Mouse (Mus musculus): ENCODE measurements around the gene B2m. TPM values are rescaled to one million over a fixed set of nuclear protein-coding genes. Genes with fewer than 3 reads are reported as not detected.

B2m gene
- polyA plus RNA-seq, 1 experiment: 1,104 TPM

DNA sequence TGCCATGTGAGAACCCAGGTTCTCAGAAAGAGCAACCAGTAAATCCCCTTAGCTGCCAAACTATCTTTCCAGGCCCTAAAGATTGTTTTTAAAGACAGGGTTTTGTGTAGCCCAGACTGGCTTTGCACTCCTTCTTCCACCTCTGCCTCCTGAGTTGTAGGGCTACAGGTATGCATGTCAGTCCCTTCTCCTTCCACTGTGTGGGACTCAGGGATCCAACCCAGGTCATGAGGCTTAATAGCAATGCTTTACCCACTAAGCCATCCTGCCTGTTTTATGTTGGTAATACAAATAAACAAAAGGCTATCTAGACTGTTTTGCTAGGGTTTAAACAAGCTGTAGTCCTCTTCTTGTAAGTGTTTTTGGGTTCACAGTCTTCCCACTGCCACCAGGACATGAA is 10.1 kb downstream of the B2m start:
- peaks cover 3% of the 10 kb centered on the region for H3K4me1 ChIP-seq (ENCODE audit: control insufficient read depth, insufficient read depth, low read length)
- H3K4me3 ChIP-seq (replicated peaks; ENCODE audit: extremely low read depth, low read depth, low read length): no peak overlapping the region
- TF ChIP-seq POLR2A (IDR thresholded peaks at IDR 0.05; ENCODE audit: borderline replicate concordance, extremely low read depth, low read depth, low read length) (no peak), CTCF (IDR thresholded peaks at IDR 0.05; ENCODE audit: insufficient read depth, low read length) (no peak)
- DNase-seq: no peak

DNA sequence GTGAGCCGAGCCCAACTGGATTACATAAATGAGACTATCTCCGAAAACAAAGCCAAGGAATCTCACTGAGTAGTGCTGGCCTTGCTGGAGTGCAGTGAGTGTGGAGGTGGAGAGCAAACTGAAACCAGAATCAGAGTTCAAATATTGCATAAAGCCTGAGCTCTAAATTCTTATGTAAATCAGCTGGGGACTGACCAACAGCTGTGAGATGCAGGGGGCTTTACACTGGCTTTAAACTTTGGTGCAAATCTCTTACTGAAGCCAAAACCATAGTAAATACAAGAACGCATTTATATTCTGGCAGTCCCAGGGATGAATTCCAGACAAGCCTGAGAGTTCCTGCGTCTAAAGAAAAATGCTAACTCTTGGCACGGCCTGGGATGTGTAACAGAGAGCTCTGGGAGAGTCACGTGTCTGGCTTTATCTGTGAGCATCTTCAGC is 10.9 kb downstream of the B2m start:
- DNase-seq: no peak
- H3K4me3 ChIP-seq (replicated peaks; ENCODE audit: extremely low read depth, low read depth, low read length): no peak overlapping the region
- TF ChIP-seq CTCF (IDR thresholded peaks at IDR 0.05; ENCODE audit: insufficient read depth, low read length) (no peak), POLR2A (IDR thresholded peaks at IDR 0.05; ENCODE audit: borderline replicate concordance, extremely low read depth, low read depth, low read length) (no peak)
- 31% methylated on average over 6 of the region's 6 CpGs for WGBS
- H3K4me1 ChIP-seq (ENCODE audit: control insufficient read depth, insufficient read depth, low read length): peaks cover 3% of the 10 kb centered on the region

DNA sequence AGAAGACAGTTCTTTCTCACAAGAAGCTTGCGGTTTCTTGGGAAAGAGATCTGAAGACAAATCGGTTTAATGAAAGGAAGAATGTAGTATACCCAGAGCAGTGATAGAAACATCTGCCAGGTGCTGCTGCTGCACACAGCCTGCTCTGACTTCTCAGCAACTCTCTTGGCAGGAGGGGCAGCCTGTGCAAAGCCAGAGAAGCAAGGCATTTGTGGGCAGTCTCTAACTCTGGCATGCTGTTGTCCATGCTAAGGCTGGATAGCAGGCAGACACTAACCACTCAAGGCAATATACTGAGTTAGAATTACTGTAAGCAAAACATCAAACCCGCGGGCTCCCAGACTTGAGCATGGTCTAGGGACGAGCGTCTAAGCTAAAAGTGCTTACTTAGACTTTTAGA is 12.2 kb downstream of the B2m start:
- Histone ChIP-seq H3K4me1 (ENCODE audit: control insufficient read depth, insufficient read depth, low read length) (peaks cover 3% of the 10 kb centered on the region), H3K4me3 (replicated peaks; ENCODE audit: extremely low read depth, low read depth, low read length) (no peak overlapping the region)
- DNase-seq: no peak
- WGBS: 79% methylated on average over 6 of the region's 6 CpGs
- TF ChIP-seq POLR2A (IDR thresholded peaks at IDR 0.05; ENCODE audit: borderline replicate concordance, extremely low read depth, low read depth, low read length) (no peak), CTCF (IDR thresholded peaks at IDR 0.05; ENCODE audit: insufficient read depth, low read length) (no peak)

DNA sequence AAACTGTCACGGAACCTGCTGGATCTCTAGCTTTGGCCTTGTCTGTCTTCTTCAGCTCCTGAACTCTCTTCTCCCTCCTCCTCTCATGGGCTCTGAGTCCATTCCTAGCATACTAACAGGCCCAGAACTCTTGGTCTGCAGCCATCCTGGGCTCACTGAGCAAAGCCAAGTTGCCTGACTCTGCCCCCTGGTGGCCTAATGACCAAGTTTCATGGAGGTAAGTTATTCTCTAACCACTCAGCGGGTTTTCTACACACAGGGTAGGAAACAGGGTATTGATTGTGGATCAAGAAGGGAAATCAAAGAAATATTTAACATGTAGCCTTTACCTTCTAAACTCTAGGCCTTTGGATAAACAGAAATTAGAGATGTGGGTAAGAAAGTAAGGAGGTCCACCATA is 13.2 kb downstream of the B2m start, which contains the start of gene Trim69:
Gene Trim69 (plus strand): TSS at position 21 of the 400 bp plus-strand sequence.
- DNase-seq: peak; percentile 82
- WGBS: 29% methylated on average over 2 of the region's 2 CpGs
- Histone ChIP-seq H3K4me1 (ENCODE audit: control insufficient read depth, insufficient read depth, low read length) (peaks cover 3% of the 10 kb centered on the region), H3K4me3 (replicated peaks; ENCODE audit: extremely low read depth, low read depth, low read length) (no peak within 1 kb of the TSS)
- TF ChIP-seq CTCF (IDR thresholded peaks at IDR 0.05; ENCODE audit: insufficient read depth, low read length) (peak; percentile 83), POLR2A (IDR thresholded peaks at IDR 0.05; ENCODE audit: borderline replicate concordance, extremely low read depth, low read depth, low read length) (no peak)

DNA sequence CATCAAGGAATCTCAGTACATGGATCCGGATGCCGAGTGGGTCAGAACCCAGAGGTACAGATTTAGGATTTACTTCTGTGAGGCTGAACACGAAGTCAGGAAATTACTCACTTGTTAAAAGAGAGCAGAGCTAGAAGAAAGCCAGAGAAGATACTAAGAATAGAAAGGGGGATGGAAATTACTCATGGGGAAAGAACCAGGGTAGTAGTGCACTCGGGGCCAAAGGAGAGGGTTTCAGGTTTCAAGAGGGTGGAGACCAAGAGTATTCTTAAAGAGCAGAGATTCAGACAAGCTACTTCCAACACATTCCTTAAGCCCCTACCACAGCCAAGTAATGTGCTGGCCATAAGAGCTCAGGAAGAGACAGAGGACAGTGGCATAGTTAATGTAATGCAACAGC is 14.1 kb downstream of the B2m start:
- 24% methylated on average over 4 of the region's 4 CpGs for WGBS

DNA sequence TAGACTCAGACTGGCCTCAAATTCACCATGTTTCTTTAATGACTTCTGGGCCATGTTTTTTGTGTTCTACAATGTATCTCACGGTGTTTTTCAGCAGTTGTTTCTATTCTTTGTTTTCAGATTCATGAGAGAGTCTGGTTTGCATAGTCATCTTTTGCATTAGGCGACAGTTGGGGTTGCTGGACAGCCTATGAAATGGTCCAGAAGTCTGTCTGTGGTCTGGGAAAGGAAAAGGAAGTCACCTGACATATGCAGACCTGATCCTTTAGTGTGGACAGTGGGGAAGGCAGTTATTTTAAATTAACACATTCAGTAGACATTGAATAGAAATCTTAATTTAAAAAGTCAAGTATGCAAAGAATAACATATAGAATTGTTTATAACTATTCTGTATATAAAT is 15.0 kb downstream of the B2m start:
- TF ChIP-seq CTCF (IDR thresholded peaks at IDR 0.05; ENCODE audit: insufficient read depth, low read length): no peak
- no peak for TF ChIP-seq POLR2A (IDR thresholded peaks at IDR 0.05; ENCODE audit: borderline replicate concordance, extremely low read depth, low read depth, low read length)
- no peak for DNase-seq
- WGBS: 74% methylated on average over 2 of the region's 2 CpGs

More for the DNA sequence above, 14.1 kb downstream of the B2m start:
- no peak for DNase-seq
- TF ChIP-seq CTCF (IDR thresholded peaks at IDR 0.05; ENCODE audit: insufficient read depth, low read length) (no peak), POLR2A (IDR thresholded peaks at IDR 0.05; ENCODE audit: borderline replicate concordance, extremely low read depth, low read depth, low read length) (no peak)
- Histone ChIP-seq H3K4me3 (replicated peaks; ENCODE audit: extremely low read depth, low read depth, low read length) (no peak overlapping the region), H3K4me1 (ENCODE audit: control insufficient read depth, insufficient read depth, low read length) (peaks cover 3% of the 10 kb centered on the region)

DNA sequence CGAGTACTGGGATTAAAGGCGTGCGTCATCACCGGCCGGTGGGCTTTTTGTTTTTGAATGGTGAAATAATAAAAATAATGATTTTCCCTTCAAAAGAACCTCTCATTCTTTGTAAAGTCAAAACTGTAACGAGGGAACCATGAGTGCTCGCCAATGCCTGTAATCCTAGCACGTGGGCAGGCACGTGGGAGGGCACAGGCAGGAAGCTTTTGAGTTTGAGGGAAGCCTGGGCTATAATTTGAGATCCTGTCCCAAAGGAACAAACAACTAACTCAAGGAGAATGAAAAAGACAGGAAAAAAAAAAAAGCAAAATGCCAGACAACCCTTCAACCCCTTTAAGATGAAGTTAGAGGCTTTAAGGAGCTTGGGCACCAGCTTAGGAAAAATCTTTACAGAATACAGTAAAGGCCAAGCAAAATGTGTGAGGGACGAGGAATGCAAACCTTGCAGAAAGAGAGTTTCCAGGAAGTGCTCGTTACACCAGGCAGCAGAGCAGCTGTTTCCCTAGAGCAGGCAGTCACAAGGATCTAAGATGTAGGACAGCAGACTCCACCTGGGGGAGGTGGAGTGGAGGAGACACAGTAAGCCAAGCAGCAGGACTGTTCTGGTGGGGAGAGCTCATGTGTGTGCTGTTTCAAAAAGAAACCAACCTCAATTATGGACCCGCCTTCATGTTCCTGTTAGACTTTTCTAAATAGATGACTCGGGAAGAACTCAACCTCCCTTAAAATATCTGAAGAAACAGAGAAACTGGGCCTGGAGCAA is 16.1 kb downstream of the B2m start:
- peak overlapping the region; percentile 13 for H3K4me3 ChIP-seq (replicated peaks; ENCODE audit: extremely low read depth, low read depth, low read length)
- no peaks in the 10 kb centered on the region; the same call in 1 of the 2 replicates for H3K4me1 ChIP-seq (ENCODE audit: control insufficient read depth, insufficient read depth, low read length)
- TF ChIP-seq CTCF (IDR thresholded peaks at IDR 0.05; ENCODE audit: insufficient read depth, low read length) (no peak), POLR2A (IDR thresholded peaks at IDR 0.05; ENCODE audit: borderline replicate concordance, extremely low read depth, low read depth, low read length) (no peak)
- WGBS: 59% methylated on average over 13 of the region's 13 CpGs
- DNase-seq: no peak

More for the DNA sequence above, 15.0 kb downstream of the B2m start:
- H3K4me3 ChIP-seq (replicated peaks; ENCODE audit: extremely low read depth, low read depth, low read length): no peak overlapping the region
- H3K4me1 ChIP-seq (ENCODE audit: control insufficient read depth, insufficient read depth, low read length): peaks cover 3% of the 10 kb centered on the region

DNA sequence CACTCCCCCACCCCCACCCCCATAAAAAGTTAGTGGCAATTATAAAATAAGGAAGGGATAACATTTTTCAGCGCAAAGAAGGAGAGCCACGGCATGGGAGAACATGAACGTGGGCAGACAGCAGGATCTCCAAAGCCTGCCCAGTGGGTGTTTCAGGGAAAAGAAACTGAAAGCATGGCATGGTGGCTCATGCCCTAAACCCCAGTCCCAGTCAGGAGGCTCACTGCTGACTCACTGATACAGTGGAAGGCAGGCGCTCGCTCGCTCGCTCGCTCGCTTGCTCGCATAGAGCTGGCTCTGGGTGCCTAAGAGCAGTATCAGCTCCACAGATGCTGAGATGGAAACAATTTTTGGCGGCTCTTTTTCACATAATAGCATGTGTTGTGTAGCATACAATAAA is 16.8 kb downstream of the B2m start:
- H3K4me3 ChIP-seq (replicated peaks; ENCODE audit: extremely low read depth, low read depth, low read length): no peak overlapping the region

DNA sequence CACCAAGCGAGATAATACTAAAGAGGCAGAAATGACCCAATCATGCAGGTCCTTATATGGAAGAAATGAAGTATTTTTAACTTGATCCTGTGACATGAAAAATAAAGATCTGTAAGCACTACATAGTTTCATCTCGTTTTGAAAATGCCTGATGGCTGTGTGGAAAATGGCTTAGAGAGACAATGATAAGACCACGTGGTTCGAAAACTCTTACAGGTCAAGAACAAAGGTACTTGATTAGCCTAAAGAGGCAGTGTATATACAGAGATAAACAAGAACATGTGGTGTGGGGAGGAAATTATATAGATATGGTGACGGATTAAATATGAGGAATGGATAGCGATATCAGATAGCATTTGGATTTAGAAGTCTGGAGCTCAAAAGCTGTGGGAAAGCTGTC is 23.8 kb downstream of the B2m start:
- DNase-seq: no peak
- Histone ChIP-seq H3K4me1 (ENCODE audit: control insufficient read depth, insufficient read depth, low read length) (no peaks in the 10 kb centered on the region), H3K4me3 (replicated peaks; ENCODE audit: extremely low read depth, low read depth, low read length) (no peak overlapping the region)
- no peak for TF ChIP-seq POLR2A (IDR thresholded peaks at IDR 0.05; ENCODE audit: borderline replicate concordance, extremely low read depth, low read depth, low read length)
- TF ChIP-seq CTCF (IDR thresholded peaks at IDR 0.05; ENCODE audit: insufficient read depth, low read length): no peak
- 69% methylated on average over 6 of the region's 6 CpGs for WGBS

More for the DNA sequence above, 16.8 kb downstream of the B2m start:
- TF ChIP-seq POLR2A (IDR thresholded peaks at IDR 0.05; ENCODE audit: borderline replicate concordance, extremely low read depth, low read depth, low read length) (no peak), CTCF (IDR thresholded peaks at IDR 0.05; ENCODE audit: insufficient read depth, low read length) (no peak)
- DNase-seq: no peak
- 72% methylated on average over 11 of the region's 11 CpGs for WGBS
- H3K4me1 ChIP-seq (ENCODE audit: control insufficient read depth, insufficient read depth, low read length): no peaks in the 10 kb centered on the region

DNA sequence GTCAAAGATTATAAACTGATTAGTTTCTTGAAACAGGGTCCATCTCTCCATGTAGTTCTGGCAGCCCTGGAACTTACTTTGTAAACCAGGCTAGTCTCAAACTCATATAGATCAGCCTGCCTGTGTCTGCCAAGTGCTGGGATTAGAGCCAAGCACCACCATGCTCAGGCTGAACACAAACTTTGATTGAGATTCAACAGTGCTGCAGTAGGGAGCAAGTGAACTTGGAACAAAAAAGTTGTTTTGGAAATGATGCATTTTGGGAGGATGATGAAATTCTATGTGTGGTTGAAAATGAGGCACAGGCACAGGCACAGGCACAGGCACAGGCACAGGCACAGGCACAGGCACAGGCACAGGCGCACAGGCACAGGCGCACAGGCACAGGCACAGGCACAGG is 24.7 kb downstream of the B2m start:
- H3K4me3 ChIP-seq (replicated peaks; ENCODE audit: extremely low read depth, low read depth, low read length): no peak overlapping the region
- WGBS: 90% methylated on average over 2 of the region's 2 CpGs
- no peaks in the 10 kb centered on the region for H3K4me1 ChIP-seq (ENCODE audit: control insufficient read depth, insufficient read depth, low read length)
- no peak for DNase-seq
- TF ChIP-seq CTCF (IDR thresholded peaks at IDR 0.05; ENCODE audit: insufficient read depth, low read length) (no peak), POLR2A (IDR thresholded peaks at IDR 0.05; ENCODE audit: borderline replicate concordance, extremely low read depth, low read depth, low read length) (no peak)
